Mouse (Mus musculus) limb, embryonic 12.5 days (tissue): ENCODE measurements at regions not wholly inside any gene's neighbourhood (a gene's known extent, or its start where the extent isn't known, plus 50 kb on each side); places are given as distances from the start of the nearest gene placed in this dataset.

Source experiments
- ATAC-seq: fragments of 200-750 bp; cut with Nextera tagmentation; 2 replicates; pipeline ENCODE4 v1.8.0; 2017; ENCODE audit warnings: low read depth, moderate TSS enrichment; ENCODE audit not compliant: insufficient number of reproducible peaks, insufficient read depth, low FRiP score, low TSS enrichment
- H3K27ac ChIP-seq: fragments of 300-500 bp; sonication (generic); 2 replicates; pipeline ENCODE4 v1.5.1; 2016; ENCODE audit warnings: mild to moderate bottlenecking, moderate library complexity
- H3K27me3 ChIP-seq: fragments of 300-500 bp; sonication (generic); 2 replicates; pipeline ENCODE4 v1.6.1; 2016; ENCODE audit warnings: mild to moderate bottlenecking, moderate library complexity
- H3K36me3 ChIP-seq: fragments of 300-500 bp; sonication (generic); 2 replicates; pipeline ENCODE4 v1.6.1; 2016; ENCODE audit warnings: mild to moderate bottlenecking, moderate library complexity
- H3K4me1 ChIP-seq: fragments of 300-500 bp; sonication (generic); replicated peaks from 2 replicates; pipeline ENCODE4 v1.6.1; 2016
- H3K4me2 ChIP-seq: fragments of 300-500 bp; sonication (generic); 2 replicates; pipeline ENCODE4 v1.6.1; 2016; ENCODE audit warnings: mild to moderate bottlenecking, moderate library complexity
- H3K4me3 ChIP-seq: fragments of 300-500 bp; sonication (generic); replicated peaks from 2 replicates; pipeline ENCODE4 v1.5.1; 2016; ENCODE audit warnings: mild to moderate bottlenecking
- H3K9ac ChIP-seq: fragments of 300-500 bp; sonication (generic); replicated peaks from 2 replicates; pipeline ENCODE4 v1.6.1; 2016; ENCODE audit warnings: mild to moderate bottlenecking, moderate library complexity
- H3K9me3 ChIP-seq: fragments of 300-500 bp; sonication (generic); 2 replicates; pipeline ENCODE4 v1.6.1; 2016; ENCODE audit warnings: mild to moderate bottlenecking, moderate library complexity
- WGBS: fragments of 180-500 bp; shearing (Covaris S2); methylation state at CpG from one replicate; pipeline ENCODE4 v1.1.7; 2016; 5-methylcytosine and 5-hydroxymethylcytosine counted together

GRCm38 (mm10) chr9:66646226-66646625 lies 53.3 kb upstream of the Usp3 start:
- H3K9me3 ChIP-seq = no peaks in the 10 kb centered on the region
- no peaks in the 10 kb centered on the region for H3K36me3 ChIP-seq
- H3K4me3 ChIP-seq = no peak overlapping the region
- 13% methylated on average over 7 of the region's 7 CpGs for WGBS
- no peaks in the 10 kb centered on the region for H3K27me3 ChIP-seq
- no peak overlapping the region for H3K27ac ChIP-seq
- H3K4me1 ChIP-seq = no peaks in the 10 kb centered on the region
- no peak overlapping the region for H3K9ac ChIP-seq
- no peak; the same call in 1 of the 2 replicates for ATAC-seq
- no peak overlapping the region for H3K4me2 ChIP-seq

- H3K4me2 ChIP-seq = no peak overlapping the region
- WGBS = 88% methylated on average over 6 of the region's 6 CpGs
- no peaks in the 10 kb centered on the region for H3K4me1 ChIP-seq
- H3K36me3 ChIP-seq = no peaks in the 10 kb centered on the region
- no peak for ATAC-seq
- no peak overlapping the region for H3K9ac ChIP-seq
- H3K27ac ChIP-seq = no peak overlapping the region
- H3K27me3 ChIP-seq = peaks cover 5% of the 10 kb centered on the region
- H3K4me3 ChIP-seq = no peak overlapping the region
- no peaks in the 10 kb centered on the region for H3K9me3 ChIP-seq
These were observed 58.4 kb upstream of the Usp3 start for GRCm38 (mm10) chr9:66651306-66651705.

DNA sequence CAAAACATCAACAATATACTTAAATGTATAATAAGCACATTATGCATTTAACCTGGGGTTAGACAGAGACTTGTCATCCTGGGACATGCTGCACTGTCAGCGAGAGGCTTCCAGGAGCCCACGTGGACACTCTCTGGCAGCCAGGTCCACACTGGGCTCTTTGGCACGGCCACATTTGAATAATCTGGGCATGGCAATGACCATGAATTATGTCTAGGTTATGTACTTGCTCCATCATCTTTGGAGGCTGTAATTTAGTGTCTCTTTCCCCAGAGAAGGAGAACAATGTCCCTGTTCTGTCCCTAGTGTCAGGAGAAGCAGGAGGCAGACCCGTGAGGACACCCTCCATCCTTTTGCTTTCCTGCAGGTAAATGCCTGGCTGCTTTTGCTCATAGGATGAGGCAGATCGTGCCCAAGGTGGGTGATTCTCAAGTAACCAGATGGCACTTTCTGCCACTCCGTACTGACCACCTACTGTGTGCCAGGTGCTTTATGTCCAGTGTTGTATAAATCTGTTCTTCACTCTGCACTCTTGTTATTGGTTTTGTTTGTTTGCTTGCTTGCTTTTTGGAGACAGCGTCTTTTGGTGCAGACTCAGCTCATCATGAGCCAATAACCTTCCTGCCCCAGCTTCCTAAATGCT lies 56.2 kb upstream of the Car12 start:
- H3K4me3 ChIP-seq = no peak overlapping the region
- peaks cover 7% of the 10 kb centered on the region for H3K27me3 ChIP-seq
- H3K9ac ChIP-seq = no peak overlapping the region
- H3K9me3 ChIP-seq = no peaks in the 10 kb centered on the region
- no peak for ATAC-seq
- H3K27ac ChIP-seq = no peak overlapping the region
- 0 out of 2 replicates have a peak, but pooled peaks cover 8% of the 10 kb centered on the region for H3K4me1 ChIP-seq
- H3K36me3 ChIP-seq = no peaks in the 10 kb centered on the region
- 81% methylated on average over 7 of the region's 7 CpGs for WGBS
- no peak overlapping the region for H3K4me2 ChIP-seq

DNA sequence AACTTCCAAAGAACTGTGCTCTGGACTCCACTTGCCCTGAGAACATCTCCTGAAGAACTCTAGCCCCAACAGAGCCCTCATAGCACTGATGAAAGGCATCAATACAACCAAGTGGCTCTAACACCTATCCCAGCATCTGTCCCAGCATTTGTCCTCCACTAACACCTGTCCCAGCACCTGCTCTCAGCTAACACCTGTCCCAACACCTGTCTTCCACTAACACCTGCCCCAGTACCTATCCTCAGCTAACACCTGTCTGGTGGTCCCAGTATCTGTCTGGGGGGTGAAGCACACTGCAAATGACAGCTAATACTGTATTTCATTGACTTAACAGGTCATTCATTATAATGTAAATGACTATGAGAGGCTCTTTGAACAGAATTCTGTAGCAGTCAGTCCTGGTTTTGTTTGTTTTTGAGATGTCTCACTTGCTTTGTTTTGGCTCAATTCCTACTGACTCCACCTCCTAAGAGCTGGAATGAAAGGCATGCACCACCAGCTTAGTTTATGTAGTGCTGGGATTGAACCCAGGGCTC lies 54.7 kb upstream of the Car12 start:
- ATAC-seq = no peak

DNA sequence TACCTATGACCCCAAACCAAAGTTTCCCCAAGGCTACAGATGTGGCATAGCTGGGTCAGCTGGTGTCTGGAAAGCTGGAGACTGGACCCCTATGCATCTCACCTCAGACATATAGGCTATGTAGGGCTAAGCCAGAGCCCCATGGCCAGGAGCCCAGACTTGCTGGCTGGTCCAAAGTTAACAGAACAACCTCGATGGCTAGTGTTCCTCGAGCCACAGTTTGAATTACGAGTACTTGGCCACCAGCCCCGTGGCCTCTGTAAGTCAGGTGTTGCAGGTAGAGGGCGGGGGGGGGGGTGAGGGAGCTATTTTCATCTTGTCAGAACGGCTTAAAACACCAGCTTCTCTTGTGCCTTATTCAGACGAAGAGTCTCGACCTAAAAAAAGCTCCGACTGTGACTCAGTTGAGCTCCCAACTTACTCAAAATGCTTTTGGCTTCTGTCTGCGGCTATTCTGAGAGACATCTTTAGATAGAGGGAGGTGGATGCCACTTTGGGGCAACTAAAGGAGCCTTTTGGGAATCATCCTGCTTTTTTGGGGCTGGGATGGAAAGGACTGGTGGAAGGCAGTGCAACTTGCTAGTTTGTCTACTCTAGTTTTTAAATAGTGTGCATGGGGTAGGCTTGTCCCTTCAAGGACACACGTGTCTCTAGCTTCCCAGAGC lies 53.6 kb upstream of the Car12 start:
- H3K4me3 ChIP-seq = no peak overlapping the region
- H3K4me1 ChIP-seq = peaks cover 18% of the 10 kb centered on the region; the same call in 1 of the 2 replicates
- no peak overlapping the region for H3K9ac ChIP-seq
- H3K27ac ChIP-seq = no peak overlapping the region
- 86% methylated on average over 11 of the region's 11 CpGs for WGBS
- no peak overlapping the region for H3K4me2 ChIP-seq
- 0 out of 2 replicates have a peak, but pooled peaks cover 6% of the 10 kb centered on the region for H3K9me3 ChIP-seq
- H3K27me3 ChIP-seq = 0 out of 2 replicates have a peak, but pooled peaks cover 2% of the 10 kb centered on the region
- no peak for ATAC-seq
- H3K36me3 ChIP-seq = no peaks in the 10 kb centered on the region

More for the DNA sequence above, 54.7 kb upstream of the Car12 start:
- Histone ChIP-seq H3K9me3 (no peaks in the 10 kb centered on the region), H3K27ac (no peak overlapping the region), H3K36me3 (no peaks in the 10 kb centered on the region), H3K9ac (no peak overlapping the region), H3K27me3 (0 out of 2 replicates have a peak, but pooled peaks cover 2% of the 10 kb centered on the region), H3K4me1 (peaks cover 18% of the 10 kb centered on the region; the same call in 1 of the 2 replicates), H3K4me2 (no peak overlapping the region), H3K4me3 (no peak overlapping the region)

DNA sequence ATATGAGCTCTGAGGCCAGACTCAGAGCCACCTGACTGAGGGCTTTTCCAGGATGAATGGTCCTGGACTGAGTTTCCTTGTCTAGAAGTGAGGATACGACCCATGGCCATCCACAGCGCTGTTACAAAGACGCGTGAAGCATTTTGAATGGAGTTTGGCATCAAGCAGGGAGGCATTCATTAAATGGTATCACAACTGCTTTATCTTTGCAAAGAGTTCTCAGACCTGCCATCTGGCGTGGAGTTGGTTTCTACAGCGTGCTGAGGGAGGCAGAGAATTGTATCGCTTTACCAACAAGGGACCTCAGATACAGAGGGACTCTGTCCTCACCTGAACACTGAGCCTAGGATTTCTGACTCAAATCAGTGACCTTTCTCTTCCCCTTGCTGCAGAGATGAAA lies 51.9 kb upstream of the Car12 start:
- 78% methylated on average over 7 of the region's 7 CpGs for WGBS
- Histone ChIP-seq H3K9ac (no peak overlapping the region), H3K27me3 (0 out of 2 replicates have a peak, but pooled peaks cover 2% of the 10 kb centered on the region), H3K4me1 (peaks cover 24% of the 10 kb centered on the region), H3K9me3 (0 out of 2 replicates have a peak, but pooled peaks cover 6% of the 10 kb centered on the region), H3K36me3 (no peaks in the 10 kb centered on the region), H3K27ac (peak overlapping the region; percentile 50), H3K4me2 (0 out of 2 replicates have a peak overlapping the region, but pooled peaks have one; percentile 0), H3K4me3 (no peak overlapping the region)
- no peak for ATAC-seq

GRCm38 (mm10) chr9:66662443-66662842 lies 51.0 kb upstream of the Car12 start:
- no peak overlapping the region for H3K9ac ChIP-seq
- no peak overlapping the region for H3K4me2 ChIP-seq
- H3K4me1 ChIP-seq = peaks cover 33% of the 10 kb centered on the region
- 27% methylated on average over 4 of the region's 4 CpGs for WGBS
- peak; percentile 77; the same call in 1 of the 2 replicates for ATAC-seq
- no peaks in the 10 kb centered on the region for H3K36me3 ChIP-seq
- H3K27ac ChIP-seq = peak overlapping the region; percentile 69
- H3K27me3 ChIP-seq = 0 out of 2 replicates have a peak, but pooled peaks cover 2% of the 10 kb centered on the region
- H3K4me3 ChIP-seq = no peak overlapping the region
- H3K9me3 ChIP-seq = 0 out of 2 replicates have a peak, but pooled peaks cover 6% of the 10 kb centered on the region
